Mouse (Mus musculus) cerebellum, adult (tissue): ENCODE data around the gene Cmss1.

Experiments
- ATAC-seq: cut with Nextera tagmentation; 2 replicates; pipeline ENCODE4 v1.9.2; 2017; ENCODE audit warnings: mild to moderate bottlenecking, moderate library complexity, mixed read lengths; ENCODE audit not compliant: insufficient number of reproducible peaks, low FRiP score, low TSS enrichment

The Cmss1 gene

DNA sequence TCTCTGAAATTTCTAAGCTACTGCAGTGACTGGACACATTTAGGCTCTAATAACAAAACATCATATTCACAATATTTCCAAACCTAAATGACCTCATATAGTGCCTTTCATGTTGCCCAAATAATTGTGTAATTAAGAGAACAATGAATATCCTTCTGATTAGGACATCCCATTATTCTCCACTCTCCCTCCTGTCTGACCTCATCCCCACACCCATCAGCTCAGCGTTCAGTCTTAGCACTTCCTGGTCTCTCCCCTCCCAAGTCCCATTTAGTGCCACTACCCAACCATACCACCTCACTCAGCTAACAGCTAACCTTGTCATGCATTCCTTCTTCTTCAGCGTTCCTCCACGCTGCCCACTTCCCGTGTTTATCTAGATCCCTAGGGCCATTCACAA lies 123.8 kb downstream of the Cmss1 start:
- no peak for ATAC-seq

DNA sequence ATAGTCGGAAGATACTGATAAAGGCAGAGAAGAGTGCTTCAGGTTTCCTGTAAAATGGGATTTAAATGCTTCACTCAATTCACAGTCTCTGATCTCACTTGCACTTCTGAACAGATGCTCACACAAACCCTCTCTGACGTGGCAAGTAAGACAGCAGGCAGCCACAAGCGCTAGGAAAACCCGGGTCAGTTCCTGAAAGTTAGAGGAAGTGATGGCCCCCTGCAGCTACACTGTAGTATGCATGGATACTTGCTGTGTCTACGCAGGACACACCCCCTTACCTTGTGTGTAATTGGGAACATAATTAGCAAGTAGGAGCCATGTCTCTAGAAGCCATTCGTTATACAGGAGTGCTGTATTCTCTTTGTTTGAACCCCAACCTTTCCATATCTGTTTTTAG lies 124.4 kb downstream of the Cmss1 start:
- ATAC-seq = no peak

DNA sequence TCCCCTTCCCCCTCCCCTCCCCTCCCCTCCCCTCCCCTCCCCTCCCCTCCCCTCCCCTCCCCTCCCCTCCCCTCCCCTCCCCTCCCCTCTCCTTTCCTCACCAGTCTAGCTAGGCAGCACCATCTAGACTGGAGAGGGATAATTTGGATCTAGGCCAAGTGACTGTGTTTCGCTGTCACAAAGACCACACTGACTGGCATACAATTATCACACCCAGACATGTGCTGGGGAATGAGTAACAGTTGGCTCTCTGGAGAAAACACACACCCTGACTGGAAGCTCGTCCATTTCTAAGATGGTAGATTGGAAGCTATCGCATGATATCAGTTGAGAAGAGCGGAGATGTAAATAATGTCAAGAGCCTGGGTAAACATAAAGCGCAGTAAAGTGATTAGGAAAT lies 126.9 kb downstream of the Cmss1 start:
- no peak for ATAC-seq

DNA sequence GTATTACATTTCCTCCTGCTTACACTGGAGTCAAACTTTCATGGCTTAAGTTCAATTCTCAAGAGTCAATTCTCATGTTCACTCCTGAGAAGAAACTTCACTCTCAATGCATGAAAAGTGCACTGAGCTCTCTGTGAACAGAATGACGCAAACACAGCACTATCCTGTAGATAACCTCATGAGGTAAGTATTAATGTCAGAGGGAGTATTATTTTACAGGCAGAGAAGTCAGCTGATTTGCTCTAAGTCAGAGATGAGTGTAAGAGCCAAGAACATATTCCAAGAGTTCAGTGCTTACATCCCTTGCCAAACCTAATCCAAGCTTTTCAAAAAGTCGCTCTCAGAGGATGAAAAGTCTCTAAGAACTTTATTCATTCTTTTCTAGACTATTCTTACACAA lies 128.2 kb downstream of the Cmss1 start:
- no peak for ATAC-seq

DNA sequence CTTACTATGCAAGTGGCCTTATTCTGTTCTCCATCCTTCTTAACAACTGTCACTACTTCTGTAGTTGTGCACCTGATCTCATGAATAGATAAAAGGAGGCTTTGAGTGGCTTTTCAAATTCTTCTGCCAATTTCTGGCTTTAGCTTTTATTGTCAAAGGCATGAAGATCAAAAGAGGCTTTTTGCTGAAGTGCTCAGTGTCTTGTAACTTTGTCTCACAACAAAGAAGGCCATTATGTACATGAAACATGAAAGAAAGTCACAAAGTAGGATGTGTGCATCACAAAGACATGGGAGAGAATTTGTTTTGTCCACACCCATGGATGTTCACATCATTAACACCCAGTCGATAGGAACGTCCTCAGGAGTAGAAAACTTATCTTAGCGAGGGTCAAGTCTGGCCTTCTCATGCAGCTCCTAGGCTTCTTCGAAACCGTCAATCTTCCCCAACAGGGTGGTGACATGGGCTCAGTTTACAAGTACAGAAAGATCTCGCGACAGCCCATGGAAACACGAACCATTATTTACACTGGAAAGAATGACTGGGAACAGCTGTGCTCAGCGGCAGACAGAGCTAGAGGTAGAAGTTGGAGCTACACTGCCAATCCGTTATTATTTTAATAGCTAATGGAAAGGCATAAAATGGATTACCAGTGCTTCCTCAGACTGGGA lies 133.1 kb downstream of the Cmss1 start:
- no peak for ATAC-seq

DNA sequence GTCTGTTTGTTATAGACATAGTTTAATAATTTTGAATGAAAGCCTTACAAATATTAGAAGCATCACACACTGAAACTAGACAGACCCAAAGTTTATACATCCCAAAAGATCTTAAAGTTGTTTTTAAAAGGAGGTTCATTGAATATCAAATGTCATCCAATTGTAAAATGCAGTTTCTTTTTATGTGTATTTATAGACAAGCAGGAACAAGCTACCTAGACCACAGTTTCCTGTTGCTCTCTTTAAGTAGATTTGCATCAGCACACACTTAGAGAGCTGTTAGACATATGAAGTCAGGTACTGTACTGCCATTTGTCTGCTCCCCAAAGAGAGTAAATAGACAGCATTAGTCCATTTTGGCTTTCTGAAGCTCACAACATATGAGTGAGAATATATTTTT lies 135.6 kb downstream of the Cmss1 start:
- no peak for ATAC-seq

DNA sequence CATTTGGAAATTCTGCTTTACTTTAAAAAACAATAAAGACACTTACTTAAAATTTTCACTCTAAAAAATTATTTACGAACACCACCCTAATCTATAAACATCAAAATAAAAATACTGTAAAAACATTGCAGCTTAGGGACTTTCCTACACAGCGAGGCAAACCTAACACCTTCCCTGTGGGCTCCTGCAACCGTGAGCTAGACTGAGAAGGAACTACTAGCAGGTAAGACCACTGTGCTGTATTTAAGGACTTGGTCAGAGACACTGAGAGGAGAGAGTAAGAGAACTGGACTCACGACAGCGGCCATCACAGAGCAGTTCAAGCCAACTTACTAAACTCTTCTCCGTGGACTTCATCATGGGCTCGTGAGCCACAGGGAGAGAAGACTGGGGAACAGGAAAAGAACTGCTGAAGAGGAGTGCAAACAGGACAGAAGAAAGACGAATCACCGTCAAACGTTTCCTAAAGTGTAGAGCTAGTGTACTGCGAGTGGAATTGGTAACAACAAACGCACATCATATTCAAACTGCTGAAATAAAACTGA lies 136.3 kb downstream of the Cmss1 start:
- ATAC-seq = no peak

DNA sequence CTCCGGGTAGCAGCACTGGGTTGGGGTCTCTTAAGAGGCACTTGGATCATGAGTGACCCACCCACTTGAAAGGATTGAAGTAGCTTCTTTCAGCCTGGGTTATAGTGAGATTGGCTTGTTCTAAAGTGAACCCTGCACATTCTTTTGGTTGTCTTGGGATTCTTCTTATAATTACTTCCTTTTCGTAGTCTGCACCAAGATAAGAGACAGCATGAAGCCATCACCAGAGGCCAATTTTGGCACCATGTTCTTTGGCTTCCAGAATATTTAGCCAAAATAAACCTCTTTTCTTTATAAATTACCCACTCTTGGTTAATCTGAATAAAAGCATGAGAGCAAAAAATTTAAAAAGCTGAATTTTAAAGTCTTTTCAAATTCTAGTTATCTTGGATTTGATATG lies 136.8 kb downstream of the Cmss1 start:
- ATAC-seq = no peak

DNA sequence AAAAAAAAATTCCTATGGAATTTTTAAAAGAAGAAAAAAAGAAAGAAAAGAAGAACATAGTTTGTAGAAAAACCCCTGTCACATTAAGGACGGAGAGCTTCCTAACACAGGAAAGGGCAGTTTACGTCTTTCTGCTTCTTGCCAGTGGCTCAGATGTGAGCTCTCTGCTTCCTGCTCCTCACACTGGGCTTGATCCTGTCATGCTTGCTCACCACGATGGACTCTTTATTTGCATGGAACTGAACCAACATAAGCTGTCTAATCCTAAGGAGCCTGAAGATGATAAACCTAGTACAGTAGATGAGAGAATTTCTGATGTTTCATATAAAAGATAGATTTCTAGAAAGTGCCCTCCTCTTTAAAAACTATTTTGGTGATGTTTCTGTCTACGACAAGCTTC lies 137.4 kb downstream of the Cmss1 start:
- no peak for ATAC-seq

DNA sequence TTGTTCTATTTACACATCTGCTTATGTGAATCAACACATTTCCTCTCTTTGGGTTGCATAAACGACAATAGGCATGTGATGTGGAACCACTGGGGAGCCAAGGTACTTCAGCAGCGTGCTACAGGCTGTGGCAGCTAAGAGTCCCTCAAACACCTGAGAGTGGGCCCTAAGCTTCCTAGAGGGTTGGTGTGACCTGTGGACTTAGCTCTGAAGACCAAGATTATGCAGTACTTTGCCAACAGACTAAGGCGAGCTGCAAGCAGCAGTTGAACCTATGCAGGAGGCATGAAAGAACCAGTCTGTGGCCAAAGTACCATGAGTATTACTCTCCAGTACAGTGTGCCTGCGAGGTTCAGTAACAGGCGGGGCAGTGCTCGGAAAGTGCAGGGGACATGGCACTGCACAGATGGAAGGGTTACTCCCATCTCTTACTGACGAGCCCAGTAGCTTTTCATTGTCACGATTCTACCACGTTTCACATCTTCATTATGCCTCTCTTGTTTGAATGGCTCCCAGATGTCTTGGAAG lies 141.2 kb downstream of the Cmss1 start:
- no peak for ATAC-seq

DNA sequence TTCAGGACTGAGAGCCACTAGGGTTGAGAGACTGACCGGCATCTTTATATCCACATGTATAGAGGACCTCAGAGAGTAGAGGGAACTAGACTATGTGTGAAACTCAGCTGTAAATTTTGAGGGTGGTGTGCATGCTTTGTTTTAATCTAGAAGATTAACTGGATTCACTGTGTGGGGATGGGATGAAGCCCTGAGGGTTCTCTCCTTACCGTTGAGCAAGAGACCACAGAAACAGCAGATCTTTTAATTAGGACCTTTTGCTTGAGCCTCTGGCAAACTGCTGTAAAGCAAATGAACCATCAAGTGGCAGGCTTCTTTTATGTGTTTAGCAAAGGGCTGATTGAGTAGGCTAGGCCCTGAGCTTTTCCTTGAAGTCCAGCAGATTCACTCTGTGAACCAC lies 150.7 kb downstream of the Cmss1 start:
- ATAC-seq = no peak

DNA sequence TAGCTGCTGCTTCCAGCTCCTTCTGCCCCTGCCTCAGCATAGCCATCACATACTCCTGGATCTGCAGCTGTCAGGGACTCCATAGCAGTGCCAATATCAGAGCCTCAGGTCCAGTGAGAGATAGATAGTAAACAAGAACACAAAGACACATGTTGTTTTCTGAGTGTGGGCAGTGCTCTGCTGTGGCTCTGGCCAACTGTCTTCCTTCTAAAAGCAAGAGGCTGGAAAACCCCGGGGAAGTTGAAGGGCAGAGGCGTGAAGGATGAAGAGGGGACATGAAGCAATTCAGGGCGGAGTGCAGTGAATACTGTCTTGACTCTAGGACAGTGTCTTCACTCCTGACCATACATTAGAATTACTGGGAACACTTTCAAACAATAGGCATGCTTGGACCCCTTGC lies 151.1 kb downstream of the Cmss1 start:
- no peak for ATAC-seq

DNA sequence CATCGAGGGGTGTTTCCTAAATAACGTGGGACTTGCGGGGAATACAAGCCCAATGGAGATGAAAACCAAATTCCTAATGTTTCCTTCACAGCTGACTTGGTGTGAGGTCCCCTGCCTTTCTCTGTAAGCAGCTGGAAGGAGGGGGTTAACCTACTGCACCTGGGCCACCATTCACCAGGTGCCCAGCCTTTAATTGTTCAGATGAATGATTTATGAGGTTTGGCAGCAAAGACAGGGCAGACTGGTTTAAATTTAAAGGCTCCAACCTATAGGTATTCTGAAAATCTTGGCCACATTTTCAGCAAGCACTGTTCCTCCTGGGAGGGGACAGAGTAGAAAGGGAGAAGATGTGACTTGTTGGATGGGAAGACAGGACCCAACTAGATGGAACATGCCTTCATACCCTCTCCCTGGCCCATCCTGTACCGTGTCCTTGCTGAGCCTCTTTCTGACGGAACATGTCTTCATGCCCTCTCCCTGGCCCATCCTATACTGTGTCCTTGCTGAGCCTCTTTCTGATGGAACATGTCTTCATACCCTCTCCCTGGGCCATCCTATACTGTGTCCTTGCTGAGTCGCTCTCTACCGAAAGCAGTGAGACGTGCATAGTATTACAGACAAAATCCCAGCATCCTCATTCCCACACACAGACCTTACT lies 152.4 kb downstream of the Cmss1 start:
- ATAC-seq = no peak

DNA sequence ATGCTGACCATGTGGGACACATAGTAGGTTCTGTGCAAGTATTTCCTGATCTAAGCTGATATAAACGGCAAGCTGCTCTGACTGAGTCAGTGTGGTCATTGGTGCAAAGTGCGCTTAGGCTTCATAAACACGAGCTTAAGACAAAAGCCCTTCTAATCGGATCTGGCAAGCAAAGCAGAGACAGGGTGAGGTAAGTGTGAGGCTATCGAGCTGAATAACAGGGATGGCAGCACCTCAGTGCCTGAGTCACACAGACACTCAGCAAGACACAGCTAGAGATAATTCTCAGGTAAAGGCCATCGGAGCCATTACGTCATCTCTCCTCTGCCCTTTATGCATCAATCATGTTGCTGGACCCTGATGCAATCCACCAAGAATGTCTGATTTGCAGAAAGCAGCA lies 153.7 kb downstream of the Cmss1 start:
- no peak for ATAC-seq

DNA sequence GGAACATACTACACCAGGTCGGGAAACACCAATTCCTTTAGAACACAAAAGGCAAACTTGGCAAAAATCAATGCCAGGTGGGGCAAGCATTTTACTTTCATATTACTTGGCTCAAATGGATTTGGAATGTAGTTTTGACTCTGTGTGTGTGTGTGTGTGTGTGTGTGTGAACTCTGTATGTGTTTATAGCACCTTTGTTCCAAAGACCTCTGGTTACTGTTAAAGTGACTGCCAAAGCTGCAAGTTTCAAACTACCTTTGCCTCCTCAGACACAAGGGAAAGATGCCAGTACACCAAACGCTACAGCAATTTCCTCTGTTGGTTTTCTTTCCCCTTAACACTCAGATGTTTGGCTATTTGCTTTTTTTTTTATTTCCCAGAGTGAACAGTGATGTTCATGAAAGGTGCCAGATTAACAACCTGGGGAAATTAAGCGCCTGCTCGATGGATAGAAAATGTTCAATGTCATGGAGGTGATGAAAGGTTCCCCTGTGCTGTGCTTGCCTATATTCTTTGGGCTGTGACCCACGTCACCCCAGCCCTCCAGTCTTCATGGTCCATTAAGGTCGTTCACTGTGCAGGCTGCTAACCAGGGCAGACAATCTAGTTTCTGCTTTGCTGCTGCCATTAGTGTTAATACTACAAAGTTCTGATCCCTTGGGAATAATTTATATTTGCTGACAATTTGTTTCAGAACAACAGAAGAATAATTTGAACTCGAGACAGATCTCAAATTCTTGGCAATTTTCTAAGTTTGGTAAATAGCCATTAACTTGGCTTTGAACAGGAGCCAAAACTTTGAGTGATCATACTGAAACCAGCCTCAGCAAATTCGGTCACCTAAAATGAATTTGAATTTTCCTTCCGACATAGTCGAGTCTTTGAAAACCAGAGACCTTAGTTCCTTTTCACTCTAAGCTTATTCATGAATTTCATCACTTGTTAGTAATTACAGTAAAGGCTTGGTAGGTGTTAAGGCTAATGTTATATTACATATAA lies 161.3 kb downstream of the Cmss1 start:
- ATAC-seq = no peak

DNA sequence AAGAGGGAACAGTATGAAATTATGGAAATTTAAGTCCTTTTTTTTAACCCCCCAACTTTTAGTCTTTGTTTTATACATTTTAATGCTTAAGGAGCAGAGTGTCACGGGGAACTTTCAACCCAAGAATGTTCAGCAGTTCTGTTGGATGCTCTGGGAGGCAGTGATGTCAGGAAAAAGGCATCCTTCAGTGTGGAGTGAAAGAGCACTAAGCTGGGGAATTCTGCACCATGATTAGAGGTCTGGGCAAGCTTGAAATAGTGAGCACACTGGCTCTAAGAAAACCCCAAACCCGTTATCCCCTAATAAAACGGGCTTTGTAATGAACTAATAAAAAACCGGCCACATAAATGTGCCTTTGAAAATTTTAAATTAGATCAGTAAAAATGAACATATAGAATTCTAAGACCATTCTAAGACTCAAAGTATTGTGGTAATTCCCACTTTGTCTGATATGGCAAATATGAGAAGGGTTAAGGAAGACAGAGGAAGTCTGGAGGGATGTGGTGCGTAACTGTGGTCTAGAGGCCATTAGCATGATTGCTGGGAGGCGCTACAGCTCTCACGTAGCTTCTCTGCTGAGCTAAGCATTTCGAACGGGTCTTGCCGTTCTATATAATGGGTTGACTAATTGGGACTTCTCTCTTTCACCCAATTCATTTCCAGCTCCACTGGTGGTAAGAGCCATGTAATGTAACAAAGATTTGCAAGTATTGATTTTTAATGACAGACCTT lies 165.8 kb downstream of the Cmss1 start:
- no peak for ATAC-seq

DNA sequence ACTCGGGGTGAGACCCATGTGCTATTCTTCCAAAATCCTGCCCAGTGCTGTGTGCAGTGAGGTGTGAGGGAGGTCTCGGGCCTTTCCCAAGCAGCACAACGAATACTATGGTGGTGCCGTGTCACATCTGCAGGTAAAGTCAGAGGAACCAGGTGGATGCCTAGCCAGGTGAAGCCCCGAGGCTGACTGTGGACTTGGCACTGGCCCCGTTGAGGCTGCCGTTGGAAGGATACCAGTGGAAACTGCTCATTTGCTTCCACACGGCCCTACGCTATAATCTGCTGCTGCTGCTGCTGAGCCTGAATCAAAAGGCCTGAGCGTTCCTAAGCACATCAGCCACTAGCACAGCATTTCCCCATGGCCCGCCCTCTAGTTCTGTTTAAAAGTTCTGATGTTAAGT lies 167.5 kb downstream of the Cmss1 start:
- no peak for ATAC-seq

DNA sequence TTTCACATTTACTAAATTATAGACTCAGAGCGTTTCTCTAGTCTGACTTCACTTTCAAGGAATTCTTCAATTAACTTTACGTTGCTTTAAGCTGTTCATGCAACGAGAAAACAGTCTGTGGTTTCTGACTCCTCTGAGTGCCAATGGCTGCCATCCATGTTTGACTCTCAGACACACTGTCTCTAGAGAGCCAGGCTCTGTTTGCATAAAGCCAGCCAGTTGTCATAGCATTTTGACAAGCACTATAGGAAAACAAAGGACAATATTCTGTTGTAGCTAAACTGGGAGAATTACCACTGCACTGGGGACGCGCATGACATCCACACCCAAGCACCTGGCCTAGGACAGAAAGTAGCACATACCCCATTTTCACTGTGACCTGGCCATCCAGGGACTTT lies 168.4 kb downstream of the Cmss1 start:
- ATAC-seq = no peak

DNA sequence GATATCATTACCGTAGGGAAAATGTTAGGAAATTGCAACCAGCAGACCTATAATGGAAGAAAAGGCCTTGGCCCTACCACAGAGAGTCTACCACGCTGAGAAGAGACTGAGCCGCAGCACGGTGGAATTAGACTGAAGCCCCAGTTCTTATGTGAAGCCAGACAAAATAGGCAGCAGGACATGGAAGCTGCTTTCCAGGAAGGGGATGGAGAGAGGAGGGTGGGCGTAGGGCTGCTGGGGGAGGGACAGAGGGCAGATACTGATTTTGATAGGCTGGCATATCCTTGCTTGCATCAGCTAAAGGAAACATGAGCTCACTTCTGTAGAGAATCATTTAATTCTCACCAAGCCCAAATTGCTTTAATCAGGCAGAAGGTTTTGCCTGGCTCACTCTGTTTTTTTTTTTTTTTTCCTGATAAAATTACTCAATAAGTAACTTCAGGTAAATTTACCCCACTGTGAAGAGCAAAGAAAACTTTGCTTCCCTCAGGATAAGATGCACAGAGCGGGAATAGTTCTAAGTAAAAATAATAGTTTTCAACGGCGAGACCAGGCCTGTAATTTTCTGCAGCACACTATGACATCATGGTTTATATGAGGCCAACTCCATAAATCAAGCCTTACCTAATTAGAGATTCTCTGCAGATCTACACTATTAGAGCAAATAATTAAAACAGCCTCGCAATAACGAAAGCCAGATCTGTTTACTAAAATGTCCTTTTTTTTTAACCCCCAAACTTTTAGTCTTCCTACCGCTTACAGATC lies 169.0 kb downstream of the Cmss1 start:
- ATAC-seq = no peak
